Mouse (Mus musculus) mesoderm, embryonic 11.5 days (tissue): Measurements from ENCODE around the gene Sft2d2.
A peak's percentile ranks its signal among the peaks of the same experiment; 100 is the strongest.

Source experiments
- DNase-seq: peaks from one replicate; pipeline ENCODE4 v3.0.0-alpha.2; 2012; ENCODE audit warnings: low read depth, low spot score

Gene Sft2d2

DNA sequence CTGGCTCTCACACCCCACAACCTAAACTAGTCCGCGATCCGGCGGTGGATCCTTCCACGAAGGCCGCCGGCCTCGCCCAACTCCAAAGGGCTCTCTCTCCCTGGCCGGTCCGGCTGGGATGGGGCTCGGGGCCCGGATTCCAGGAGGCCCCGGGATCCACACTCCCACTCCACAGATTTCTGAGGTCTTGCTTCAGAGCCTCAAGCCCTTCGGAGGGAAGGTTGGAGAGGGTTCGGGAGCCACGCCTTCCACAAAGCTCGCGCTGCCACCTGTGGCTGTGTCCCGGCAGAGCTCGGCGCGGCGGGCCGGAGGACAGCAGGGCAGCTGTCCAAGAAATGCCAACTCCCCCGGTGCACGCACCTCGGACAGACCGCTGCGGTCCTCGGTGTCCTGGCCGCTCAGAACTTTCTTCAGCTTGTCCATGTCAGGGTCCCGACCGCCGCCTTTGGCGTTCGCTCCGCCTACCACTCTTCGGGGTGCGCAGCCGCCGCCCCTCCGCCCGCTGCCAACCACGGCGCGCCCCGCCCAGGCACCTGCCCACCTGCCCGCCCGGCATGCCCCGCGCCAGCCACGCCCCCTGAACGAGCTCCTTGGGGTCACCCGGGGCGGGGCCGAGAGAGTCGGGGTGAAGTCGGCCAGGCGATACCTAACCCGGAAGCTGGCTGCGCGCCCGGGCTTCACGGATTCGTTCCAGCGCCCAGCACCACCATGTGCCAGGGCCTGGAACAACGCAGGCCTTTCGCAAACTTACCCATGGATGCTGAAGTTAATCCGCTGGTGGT, at the start of gene Sft2d2:
Sft2d2 (minus strand) TSS at position 559 of the 782 bp plus-strand sequence.
- peak; percentile 70 for DNase-seq

- peak; percentile 97 for DNase-seq
Measured at GRCm38 (mm10) chr1:165236321-165237298, 42.4 kb upstream of the Sft2d2 start, which contains the start of gene Tiprl. Gene Tiprl, minus strand, starts transcription at chr1:165236996.

GRCm38 (mm10) chr1:165235846-165236245, 41.6 kb upstream of the Sft2d2 start:
- DNase-seq: no peak

DNA sequence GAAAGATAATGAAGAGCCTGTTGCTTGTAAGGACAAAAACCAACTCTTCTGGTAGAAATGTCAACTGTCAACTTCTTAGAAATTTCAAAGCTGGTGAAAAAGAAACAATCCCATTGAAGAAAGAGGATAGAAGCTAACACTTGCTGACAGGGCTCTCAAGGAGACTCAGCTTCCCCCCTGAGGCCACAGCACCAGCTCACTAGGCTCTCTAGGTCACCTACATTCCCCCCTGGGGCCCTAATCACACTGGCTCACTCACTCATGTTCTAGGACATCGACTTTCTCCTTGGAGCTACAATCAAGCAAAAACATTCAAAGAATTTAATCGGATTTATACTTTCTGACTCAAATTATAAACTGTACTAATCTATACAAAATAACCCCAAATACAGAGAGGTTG, 39.6 kb upstream of the Sft2d2 start:
- DNase-seq: no peak

- no peak for DNase-seq
Measured at GRCm38 (mm10) chr1:165230691-165231090, 36.5 kb upstream of the Sft2d2 start.

DNA sequence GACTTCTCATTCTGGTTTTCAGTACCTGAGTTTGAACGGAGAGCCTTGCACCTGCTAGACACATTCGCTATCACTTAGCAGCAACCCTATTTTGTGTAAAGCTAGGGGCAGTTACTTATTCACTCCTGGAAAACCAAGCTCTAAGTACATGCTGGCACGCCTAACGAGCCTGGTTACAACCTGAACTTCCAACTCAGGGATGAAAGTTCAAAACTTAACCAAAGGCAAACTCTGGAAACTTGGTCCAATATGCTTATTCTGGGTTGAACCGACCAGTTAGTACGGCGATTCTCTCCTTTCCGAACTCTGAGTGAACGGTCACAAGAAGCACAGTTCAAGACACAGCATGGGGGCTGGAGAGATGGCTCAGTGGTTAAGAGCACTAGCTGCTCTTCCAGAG, 35.3 kb upstream of the Sft2d2 start:
- no peak for DNase-seq

GRCm38 (mm10) chr1:165217023-165217589, 22.9 kb upstream of the Sft2d2 start:
- no peak for DNase-seq

- DNase-seq: no peak
Measured at GRCm38 (mm10) chr1:165215831-165216230, 21.6 kb upstream of the Sft2d2 start.

GRCm38 (mm10) chr1:165205591-165205990, 11.4 kb upstream of the Sft2d2 start:
- DNase-seq: no peak

- DNase-seq: no peak
Measured at GRCm38 (mm10) chr1:165203488-165204035, 9.3 kb upstream of the Sft2d2 start.

DNA sequence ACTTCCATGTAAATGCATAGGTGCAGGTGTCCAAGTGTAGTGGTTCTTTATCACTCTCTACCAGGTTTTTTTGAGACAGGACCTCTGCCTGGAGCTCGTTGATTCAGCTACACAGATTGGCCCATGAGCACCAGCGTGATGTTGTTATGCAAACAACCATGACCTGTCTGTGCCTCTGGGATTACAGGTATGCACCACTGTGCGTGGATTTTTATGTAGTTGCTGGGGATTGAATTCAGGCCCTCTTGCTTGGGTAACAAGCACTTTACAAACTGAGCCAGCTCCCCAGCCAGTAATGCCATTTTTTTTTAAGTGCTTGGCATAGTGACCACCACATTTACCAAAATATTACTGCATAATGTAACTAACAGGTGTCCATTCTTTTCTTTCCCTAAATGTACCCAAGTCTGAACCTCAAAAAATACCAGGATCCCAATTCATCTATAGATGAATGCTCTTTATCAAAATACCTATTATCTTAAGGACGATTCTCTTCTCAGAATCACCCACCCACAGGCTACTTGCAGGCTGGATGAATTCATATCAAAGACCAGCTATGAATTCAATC, 7.3 kb upstream of the Sft2d2 start:
- DNase-seq: no peak

- DNase-seq: no peak
Measured at GRCm38 (mm10) chr1:165200748-165201147, 6.5 kb upstream of the Sft2d2 start.

DNA sequence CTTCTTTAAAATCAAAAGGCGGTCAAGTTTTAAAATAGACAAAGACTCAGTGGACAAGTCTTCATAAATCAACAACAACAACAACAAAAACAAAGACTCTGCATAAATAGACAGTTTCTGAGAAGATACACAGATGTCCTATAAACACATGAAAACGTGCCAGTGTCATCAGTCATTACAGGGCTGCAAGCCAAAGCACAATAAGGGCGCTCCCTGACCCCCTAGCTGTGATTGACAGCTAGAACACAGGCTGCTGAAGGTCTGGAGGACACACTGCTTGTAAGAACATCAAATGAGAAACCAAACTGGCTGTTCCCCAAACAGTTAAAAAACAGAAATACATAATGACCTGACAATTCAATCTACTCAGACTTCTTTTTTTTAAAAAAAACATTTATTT, 5.4 kb upstream of the Sft2d2 start:
- no peak for DNase-seq

GRCm38 (mm10) chr1:165198951-165199350, 4.7 kb upstream of the Sft2d2 start:
- DNase-seq: no peak

- DNase-seq: no peak
Measured at GRCm38 (mm10) chr1:165197875-165198274, 3.6 kb upstream of the Sft2d2 start.

GRCm38 (mm10) chr1:165195396-165195960, 1.2 kb upstream of the Sft2d2 start:
- DNase-seq: no peak

GRCm38 (mm10) chr1:165194662-165195013, 400 bp upstream of the Sft2d2 start:
- DNase-seq: no peak

GRCm38 (mm10) chr1:165193426-165193825, 812 bp downstream of the Sft2d2 start:
- peak; percentile 12 for DNase-seq

DNA sequence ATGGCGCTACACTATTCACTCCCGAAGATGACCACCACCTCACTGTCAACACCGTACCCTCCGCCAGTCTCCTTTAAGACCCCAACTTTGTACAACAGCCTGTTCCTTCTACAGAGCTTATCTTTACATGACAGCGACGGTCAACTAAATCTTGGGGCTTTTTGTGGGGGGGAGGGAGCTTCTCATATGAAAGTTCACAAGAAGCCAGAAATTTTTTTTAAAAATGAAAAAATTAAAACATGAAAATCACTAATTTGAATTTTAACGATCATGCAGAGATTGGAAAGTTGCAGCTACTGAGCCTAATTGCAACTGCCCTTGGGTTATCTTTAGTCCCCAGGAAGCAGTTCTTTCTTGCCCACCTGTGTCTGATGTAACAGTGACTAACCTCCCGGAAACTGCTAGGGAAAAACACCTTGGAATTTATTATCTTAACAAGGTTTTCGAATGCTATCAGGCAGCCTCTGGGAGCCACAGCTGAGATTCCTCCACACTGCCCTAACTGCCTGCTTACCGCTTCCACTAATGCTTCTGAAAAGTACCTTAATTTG, 1.4 kb downstream of the Sft2d2 start:
- DNase-seq: no peak

DNA sequence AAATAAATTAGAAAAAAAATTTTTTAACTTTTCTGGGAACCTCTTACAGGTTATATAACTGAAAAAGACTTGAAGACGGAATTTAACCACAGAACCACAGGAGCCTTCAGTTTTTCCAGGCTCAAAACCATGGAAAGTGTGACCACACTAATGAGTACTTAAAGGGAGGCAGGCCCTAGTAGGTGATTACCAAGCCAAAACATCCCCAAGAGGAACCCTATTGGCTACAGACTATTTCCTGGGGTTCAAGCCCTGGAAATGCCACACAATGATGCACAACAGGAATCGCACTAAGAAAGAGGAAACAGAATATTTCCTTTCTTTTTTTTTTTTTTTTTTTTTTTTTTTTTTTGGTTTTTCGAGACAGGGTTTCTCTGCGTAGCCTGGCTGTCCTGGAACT, 2.1 kb downstream of the Sft2d2 start:
- DNase-seq: no peak

- no peak for DNase-seq
Measured at GRCm38 (mm10) chr1:165191611-165192010, 2.6 kb downstream of the Sft2d2 start.
